13 mouse cellular contexts compared by ENCODE assay signal in genomic region chr5:126395331-126395730, GRCm38 (mm10).
DNase-seq lines count a peak whose midpoint lies in the region; ATAC-seq lines count a peak whose summit lies in the region.
"Had no signal": no experiment of that assay in that cellular context is flagged by ENCODE, and none has a peak within 500 bp of the region (broad histone marks: within the 10 kb centered on the region; RNA-seq: fewer than 3 reads in every experiment).

No protein-coding gene starts in this region.

- no peaks in the 10 kb centered on the region for H3K4me1 ChIP-seq in kidney, embryonic 14.5 days (ENCODE audit: control insufficient read depth, insufficient read depth, low read length)
- H3K4me1 ChIP-seq in midbrain, embryonic 13.5 days (replicated peaks), result no peaks in the 10 kb centered on the region
- H3K4me1 ChIP-seq: embryonic facial prominence, embryonic 12.5 days; hindbrain, embryonic 15.5 days; limb, embryonic 13.5 days; neural tube, embryonic 13.5 days had no signal

- no peaks in the 10 kb centered on the region for H3K27me3 ChIP-seq in kidney, embryonic 14.5 days (ENCODE audit: control insufficient read depth, insufficient read depth, low read length)
- H3K27me3 ChIP-seq in midbrain, embryonic 13.5 days, result no peaks in the 10 kb centered on the region
- H3K27me3 ChIP-seq: embryonic facial prominence, embryonic 12.5 days; hindbrain, embryonic 15.5 days; limb, embryonic 13.5 days; neural tube, embryonic 13.5 days had no signal

- WGBS in kidney, embryonic 14.5 days, result 47% methylated on average over 8 of the region's 8 CpGs
- 46% methylated on average over 8 of the region's 8 CpGs for WGBS in midbrain, embryonic 13.5 days

- DNase-seq in cerebellum, postnatal 14 days, result peak; percentile 54 to 59
- no peak for DNase-seq in cerebellum, adult 11-12 months
- DNase-seq in kidney, adult 9 months, result peak; percentile 4
- peak; percentile 18 for DNase-seq in R1 (ENCODE audit: low read depth, low spot score)
- DNase-seq in left cerebral cortex, postnatal 36 days (ENCODE audit: low spot score in 2 of 2), result peak; percentile 11 to 22
- DNase-seq in natural killer cell, adult 2 months (ENCODE audit: low spot score in 2 of 2), result no peak

- H3K4me3 ChIP-seq in kidney, embryonic 14.5 days (ENCODE audit: low read length), result no peak overlapping the region
- no peak overlapping the region for H3K4me3 ChIP-seq in midbrain, embryonic 13.5 days (replicated peaks)
- H3K4me3 ChIP-seq: embryonic facial prominence, embryonic 12.5 days; hindbrain, embryonic 15.5 days; limb, embryonic 13.5 days; neural tube, embryonic 13.5 days had no signal

- no peaks in the 10 kb centered on the region for H3K36me3 ChIP-seq in kidney, embryonic 14.5 days (ENCODE audit: control insufficient read depth, insufficient read depth, low read length)
- H3K36me3 ChIP-seq in midbrain, embryonic 13.5 days, result no peaks in the 10 kb centered on the region
- H3K36me3 ChIP-seq: embryonic facial prominence, embryonic 12.5 days; hindbrain, embryonic 15.5 days; limb, embryonic 13.5 days; neural tube, embryonic 13.5 days had no signal

- intact Hi-C loops in left cerebral cortex, postnatal 36 days (cut with DNase I), result loop anchor here (10.0 kb wide), 1 partner anchor 191 kb away; no protein-coding TSS in a partner anchor

- no peak for ATAC-seq in kidney, embryonic 14.5 days (ENCODE audit: low FRiP score, low TSS enrichment)
- no peak for ATAC-seq in midbrain, embryonic 13.5 days

- no peak overlapping the region for H3K27ac ChIP-seq in kidney, embryonic 14.5 days (ENCODE audit: low read depth, low read length)
- no peak overlapping the region for H3K27ac ChIP-seq in midbrain, embryonic 13.5 days
- H3K27ac ChIP-seq: embryonic facial prominence, embryonic 12.5 days; hindbrain, embryonic 15.5 days; limb, embryonic 13.5 days; macrophage; neural tube, embryonic 13.5 days had no signal

- no peak overlapping the region for H3K9ac ChIP-seq in kidney, embryonic 14.5 days (ENCODE audit: low read depth, low read length)
- H3K9ac ChIP-seq in midbrain, embryonic 13.5 days (replicated peaks), result no peak overlapping the region
- H3K9ac ChIP-seq: embryonic facial prominence, embryonic 12.5 days; hindbrain, embryonic 15.5 days; limb, embryonic 13.5 days; neural tube, embryonic 13.5 days had no signal

- no peaks in the 10 kb centered on the region for H3K9me3 ChIP-seq in kidney, embryonic 14.5 days (ENCODE audit: control insufficient read depth, low read length)
- no peaks in the 10 kb centered on the region for H3K9me3 ChIP-seq in midbrain, embryonic 13.5 days
- H3K9me3 ChIP-seq: embryonic facial prominence, embryonic 12.5 days; hindbrain, embryonic 15.5 days; limb, embryonic 13.5 days; neural tube, embryonic 13.5 days had no signal

- H3K4me2 ChIP-seq in kidney, embryonic 14.5 days (replicated peaks; ENCODE audit: low read depth, low read length), result no peak overlapping the region
- H3K4me2 ChIP-seq in midbrain, embryonic 13.5 days (replicated peaks), result no peak overlapping the region
- H3K4me2 ChIP-seq: embryonic facial prominence, embryonic 12.5 days; hindbrain, embryonic 15.5 days; limb, embryonic 13.5 days; neural tube, embryonic 13.5 days had no signal

Comparison
In these comparisons a context has a peak if more than half of its experiments do, and no peak if none do; other contexts are left out.
1. DNase-seq: peak in cerebellum, postnatal 14 days (2 of 2), kidney, adult 9 months (single experiment), R1 (single experiment) and left cerebral cortex, postnatal 36 days (2 of 2); none in cerebellum, adult 11-12 months (single experiment) and natural killer cell, adult 2 months (0 of 2).